Mouse (Mus musculus) liver, adult 2 months (tissue): ENCODE results near the gene Pip5k1b. TPM values are rescaled to one million over a fixed set of nuclear protein-coding genes. Genes with fewer than 3 reads are reported as not detected.

Experiments
- DNase-seq: peaks from one replicate; pipeline ENCODE4 v3.0.0-alpha.2; 2011; ENCODE audit warnings: low read depth, low spot score; ENCODE audit errors: extremely low read depth
- H3K27ac ChIP-seq: fragments of 200-500 bp; replicated peaks from 2 replicates; pipeline ENCODE4 v1.5.1; 2012; ENCODE audit warnings: low read depth, mild to moderate bottlenecking, control low read depth, inconsistent platforms, low read length; ENCODE audit not compliant: insufficient read depth
- H3K27me3 ChIP-seq: fragments of 200-500 bp; 2 replicates; pipeline ENCODE4 v1.6.1; 2012; ENCODE audit warnings: mild to moderate bottlenecking, moderate library complexity, low read length, inconsistent platforms; ENCODE audit not compliant: control insufficient read depth, insufficient read depth
- H3K36me3 ChIP-seq: fragments of 200-500 bp; 2 replicates; pipeline ENCODE4 v1.6.1; 2012; ENCODE audit warnings: low read length, inconsistent platforms; ENCODE audit not compliant: control insufficient read depth, insufficient read depth
- H3K4me1 ChIP-seq: fragments of 200-500 bp; 2 replicates; pipeline ENCODE4 v1.6.1; 2011; ENCODE audit warnings: low read length; ENCODE audit not compliant: control insufficient read depth, insufficient read depth
- H3K4me3 ChIP-seq: fragments of 200-500 bp; 2 replicates; pipeline ENCODE4 v1.5.1; 2011; ENCODE audit warnings: low read depth, mild to moderate bottlenecking, control low read depth, low read length, moderate library complexity; ENCODE audit not compliant: insufficient read depth
- H3K79me2 ChIP-seq: fragments of 200-500 bp; 2 replicates; pipeline ENCODE4 v1.6.1; 2012; ENCODE audit warnings: inconsistent platforms, mild to moderate bottlenecking, low read length, moderate library complexity; ENCODE audit not compliant: control insufficient read depth, insufficient read depth
- H3K9ac ChIP-seq: fragments of 200-500 bp; 2 replicates; pipeline ENCODE4 v1.6.1; 2012; ENCODE audit warnings: low read depth, mild to moderate bottlenecking, control low read depth, inconsistent platforms, low read length
- CTCF ChIP-seq: fragments of 200-500 bp; IDR thresholded peaks from 2 replicates; pipeline ENCODE4 v1.5.1; 2011; ENCODE audit warnings: low read depth, low read length, control low read depth
- POLR2A ChIP-seq: fragments of 200-500 bp; IDR thresholded peaks from 2 replicates; pipeline ENCODE4 v1.6.1; 2011; ENCODE audit warnings: low read length, control low read depth; ENCODE audit not compliant: insufficient read depth; ENCODE audit errors: extremely low read depth
- WGBS: fragments of 180-500 bp; shearing (Covaris S2); methylation state at CpG from one replicate; pipeline ENCODE4 v1.1.7; 2018; 5-methylcytosine and 5-hydroxymethylcytosine counted together
- polyA plus RNA-seq: library from polyadenylated mRNA; depleted of rRNA; stranded (reverse); fragments of >200 nt; gene quantifications from 2 replicates; pipeline ENCODE4 v1.2.3, GENCODE M21; 2012
- total RNA-seq: library from RNA; depleted of rRNA; stranded (reverse); fragments of >200 nt; gene quantifications from 2 replicates; pipeline ENCODE4 v1.2.3, GENCODE M21; 2014

The Pip5k1b gene
- total and polyA plus RNA-seq, 2 experiments: under 0.01 TPM; not detected in 1

DNA sequence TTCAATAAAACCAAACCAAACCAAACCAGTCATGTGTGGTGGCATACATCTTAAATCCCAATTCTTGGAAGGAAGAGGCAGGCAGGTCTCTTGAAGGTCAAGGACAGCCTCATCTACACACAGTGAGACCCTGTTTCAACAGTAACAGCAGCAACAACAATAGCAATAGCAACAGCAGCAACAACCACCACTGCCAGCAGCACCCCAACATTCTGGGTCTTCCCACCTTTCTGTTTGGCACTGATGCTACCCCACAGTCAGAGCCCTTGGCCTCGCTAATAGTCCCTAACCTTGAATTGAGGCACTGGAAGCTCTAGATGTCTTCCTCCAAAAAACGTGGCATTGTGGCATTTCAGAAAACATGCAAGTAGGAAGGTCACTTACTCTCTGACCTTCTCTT lies 225.3 kb downstream of the Pip5k1b start:
- no peak overlapping the region for H3K9ac ChIP-seq
- 59% methylated on average over 2 of the region's 2 CpGs for WGBS
- H3K27me3 ChIP-seq: no peaks in the 10 kb centered on the region; the same call in 1 of the 2 replicates
- H3K4me1 ChIP-seq: no peaks in the 10 kb centered on the region
- H3K27ac ChIP-seq: no peak overlapping the region
- no peak for TF ChIP-seq CTCF
- no peaks in the 10 kb centered on the region for H3K36me3 ChIP-seq
- H3K79me2 ChIP-seq: no peaks in the 10 kb centered on the region
- no peak overlapping the region for H3K4me3 ChIP-seq
- DNase-seq: no peak

DNA sequence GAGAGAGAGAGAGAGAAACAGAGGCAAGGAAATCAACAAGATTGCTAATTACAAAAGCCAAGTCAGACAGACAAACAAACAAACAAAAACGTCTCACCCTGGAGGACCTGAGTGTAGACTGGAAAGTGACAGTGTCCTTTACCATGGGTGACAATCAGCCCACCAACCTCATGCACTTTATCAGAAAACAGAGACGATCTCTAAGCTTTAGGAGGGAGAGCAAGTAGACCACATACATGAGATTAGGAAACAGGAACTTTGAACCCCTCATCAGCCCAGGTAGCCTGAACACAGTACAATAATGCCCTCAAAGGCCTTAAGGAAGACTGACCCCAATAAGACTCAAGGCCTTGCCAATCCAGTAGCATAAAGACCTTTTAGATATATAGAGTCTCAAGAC lies 227.8 kb downstream of the Pip5k1b start:
- Histone ChIP-seq H3K36me3 (no peaks in the 10 kb centered on the region), H3K27me3 (no peaks in the 10 kb centered on the region; the same call in 1 of the 2 replicates), H3K4me1 (no peaks in the 10 kb centered on the region), H3K27ac (no peak overlapping the region), H3K9ac (no peak overlapping the region), H3K79me2 (no peaks in the 10 kb centered on the region), H3K4me3 (no peak overlapping the region)
- TF ChIP-seq CTCF (no peak), POLR2A (no peak)
- WGBS: 51% methylated on average over 2 of the region's 2 CpGs
- DNase-seq: no peak

DNA sequence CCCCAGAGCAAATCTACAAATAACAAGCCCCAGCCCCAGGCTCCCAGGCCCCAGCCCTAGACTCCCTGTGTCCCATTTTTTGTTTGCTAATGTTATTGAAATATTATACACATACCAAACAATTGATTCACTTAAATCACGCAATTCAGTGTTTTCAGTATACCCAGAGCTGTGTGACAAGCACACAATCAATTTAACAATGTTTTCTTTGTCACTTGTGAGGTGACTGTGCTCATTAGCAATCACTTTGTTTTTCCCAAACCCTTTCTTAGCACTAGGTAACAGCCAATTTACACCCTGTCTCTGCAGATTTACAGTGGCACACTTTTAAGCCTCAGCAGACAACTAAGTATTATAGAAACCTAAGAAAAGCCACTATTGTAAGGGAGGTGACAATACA lies 228.7 kb downstream of the Pip5k1b start:
- no peak overlapping the region for H3K9ac ChIP-seq
- H3K4me1 ChIP-seq: no peaks in the 10 kb centered on the region
- no peak overlapping the region for H3K27ac ChIP-seq
- no peaks in the 10 kb centered on the region; the same call in 1 of the 2 replicates for H3K27me3 ChIP-seq
- 50% methylated on average over 1 of the region's 1 CpGs for WGBS
- H3K79me2 ChIP-seq: no peaks in the 10 kb centered on the region
- no peaks in the 10 kb centered on the region for H3K36me3 ChIP-seq
- no peak overlapping the region for H3K4me3 ChIP-seq
- no peak for TF ChIP-seq POLR2A
- no peak for DNase-seq

DNA sequence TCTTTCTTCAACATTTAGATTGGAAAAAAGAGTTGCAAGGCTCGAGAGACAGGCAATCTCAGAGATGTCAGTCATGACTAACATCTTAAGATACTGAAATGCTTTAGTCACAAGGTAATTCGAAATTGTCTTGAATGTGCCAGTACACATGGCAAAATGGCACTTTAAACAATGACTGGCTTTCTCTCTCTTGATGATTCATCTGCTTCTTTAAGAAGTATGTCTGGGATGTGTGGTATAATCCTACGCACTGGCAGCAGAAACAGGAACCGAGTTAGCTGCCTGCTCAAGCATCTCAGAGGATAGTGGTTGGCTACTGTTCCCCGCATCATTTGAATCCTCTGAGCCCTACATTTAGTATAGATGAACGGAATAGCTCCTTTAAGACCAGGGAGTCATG lies 230.0 kb downstream of the Pip5k1b start:
- no peak overlapping the region for H3K9ac ChIP-seq
- no peak overlapping the region for H3K4me3 ChIP-seq
- H3K36me3 ChIP-seq: no peaks in the 10 kb centered on the region
- TF ChIP-seq CTCF (no peak), POLR2A (no peak)
- no peaks in the 10 kb centered on the region; the same call in 1 of the 2 replicates for H3K27me3 ChIP-seq
- DNase-seq: no peak
- 74% methylated on average over 6 of the region's 6 CpGs for WGBS
- H3K4me1 ChIP-seq: no peaks in the 10 kb centered on the region
- no peaks in the 10 kb centered on the region for H3K79me2 ChIP-seq
- H3K27ac ChIP-seq: no peak overlapping the region

DNA sequence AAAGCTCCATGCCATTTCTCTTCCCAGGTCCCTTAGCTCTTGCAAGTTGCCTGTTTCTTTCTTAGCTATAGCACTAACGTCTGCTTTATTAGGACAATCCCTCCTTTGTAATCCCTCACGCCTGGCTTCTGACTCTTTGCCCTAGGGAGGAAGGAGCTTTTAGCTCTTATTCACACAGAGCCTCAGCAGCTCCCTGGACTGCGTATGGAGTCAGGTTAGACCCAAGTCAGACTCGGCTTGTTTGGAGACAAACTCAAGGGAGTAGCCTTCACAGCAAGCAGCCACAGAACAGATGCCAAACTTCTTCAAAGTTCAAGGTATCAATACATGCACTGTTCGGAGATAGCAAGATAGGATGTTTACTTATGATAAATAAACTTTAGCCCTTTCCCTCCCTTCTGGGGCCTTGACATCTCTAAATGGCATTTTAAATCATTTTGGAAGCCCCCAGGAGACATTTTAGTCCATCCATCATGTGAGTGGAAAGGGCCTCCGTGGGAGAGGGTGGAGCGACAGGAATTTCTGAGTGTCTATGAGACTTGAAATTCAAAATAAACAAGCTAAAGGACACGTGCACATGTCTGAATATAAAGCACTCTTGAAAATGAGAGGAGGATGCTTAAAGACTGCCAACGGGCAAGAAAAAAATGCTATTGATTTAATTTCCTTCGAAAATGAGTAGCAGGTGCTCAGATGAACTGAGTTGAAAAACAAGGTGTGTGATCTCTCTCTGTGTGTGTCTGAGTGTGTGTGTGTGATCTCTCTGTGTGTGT lies 231.6 kb downstream of the Pip5k1b start:
- no peak overlapping the region for H3K27ac ChIP-seq
- no peaks in the 10 kb centered on the region for H3K36me3 ChIP-seq
- H3K27me3 ChIP-seq: no peaks in the 10 kb centered on the region; the same call in 1 of the 2 replicates
- H3K4me1 ChIP-seq: no peaks in the 10 kb centered on the region
- no peak for DNase-seq
- H3K4me3 ChIP-seq: no peak overlapping the region
- H3K9ac ChIP-seq: no peak overlapping the region
- WGBS: 58% methylated on average over 10 of the region's 10 CpGs
- no peaks in the 10 kb centered on the region for H3K79me2 ChIP-seq
- no peak for TF ChIP-seq POLR2A
- TF ChIP-seq CTCF: no peak

DNA sequence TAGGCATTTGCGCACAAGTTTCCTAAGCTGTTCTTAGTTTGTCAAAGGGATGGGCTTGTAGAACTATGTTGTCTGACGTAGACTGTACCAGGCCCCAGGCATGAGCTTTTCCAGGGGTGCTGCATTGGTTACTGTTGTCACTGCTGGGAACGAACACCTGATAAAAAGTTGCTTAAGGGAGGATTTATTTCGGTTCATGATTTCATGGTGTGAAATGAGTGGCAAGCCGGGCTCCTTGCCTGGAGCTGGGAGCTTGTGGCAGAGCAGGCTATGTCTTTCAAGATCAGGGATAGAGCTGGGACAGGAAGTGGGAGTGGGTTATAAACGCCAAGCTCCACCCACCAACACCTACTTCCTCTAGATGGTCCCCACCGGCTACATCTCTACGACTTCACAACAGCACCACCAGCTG lies 233.8 kb downstream of the Pip5k1b start:
- H3K27me3 ChIP-seq: no peaks in the 10 kb centered on the region; the same call in 1 of the 2 replicates
- TF ChIP-seq POLR2A: no peak
- no peak for TF ChIP-seq CTCF
- H3K79me2 ChIP-seq: no peaks in the 10 kb centered on the region
- H3K4me3 ChIP-seq: no peak overlapping the region
- WGBS: 91% methylated on average over 8 of the region's 8 CpGs
- H3K9ac ChIP-seq: no peak overlapping the region
- DNase-seq: no peak
- H3K4me1 ChIP-seq: no peaks in the 10 kb centered on the region
- no peak overlapping the region for H3K27ac ChIP-seq
- no peaks in the 10 kb centered on the region for H3K36me3 ChIP-seq
